ENCODE assay signal across 18 mouse cellular contexts in the genomic region with DNA sequence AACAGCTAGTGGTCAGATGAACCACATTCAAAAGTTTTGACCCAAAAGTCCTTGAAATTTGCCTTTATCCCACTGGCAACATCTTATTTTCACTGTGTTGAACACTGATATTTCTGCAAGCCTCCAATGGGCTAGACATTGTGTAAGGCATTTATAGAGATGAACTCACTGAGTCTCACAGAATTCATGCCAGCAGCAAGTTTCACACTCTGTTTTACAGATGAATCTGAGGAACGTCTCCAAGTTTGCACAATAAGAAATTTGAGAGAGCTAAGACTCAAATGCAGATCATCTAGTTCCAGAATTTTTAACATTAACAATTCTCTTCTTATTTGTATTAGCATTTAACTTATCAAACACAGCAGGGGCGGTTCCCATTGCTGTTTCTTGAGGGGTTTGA.
DNase-seq lines count a peak whose midpoint lies in the region; ATAC-seq lines count a peak whose summit lies in the region.
"Had no signal": no experiment of that assay in that cellular context is flagged by ENCODE, and none has a peak within 500 bp of the region (broad histone marks: within the 10 kb centered on the region; RNA-seq: fewer than 3 reads in every experiment).

No protein-coding gene starts in this region.

- 0 out of 2 replicates have a peak, but pooled peaks have one; percentile 44 for ATAC-seq in frontal cortex, adult (ENCODE audit: low TSS enrichment)
- ATAC-seq: activated CD4-positive, CD25-positive, alpha-beta regulatory T cell, adult 4 months; CD4-positive, CD25-positive, alpha-beta regulatory T cell, adult 4 months; Patski had no signal

- DNase-seq in frontal cortex, postnatal 14 days (ENCODE audit: low spot score in 2 of 2) = no peak
- peak; percentile 63 for DNase-seq in brain, adult 2 months (ENCODE audit: low read depth, low spot score)
- no peak for DNase-seq in kidney, postnatal 4 days
- DNase-seq: adrenal gland, adult 2 months; adrenal gland, adult 8-10 months; adrenal gland, postnatal 10 days; adrenal gland, postnatal 14 days; adrenal gland, postnatal 25 days; adrenal gland, postnatal 36 days; B cell, adult 2 months; cerebellum, adult 11 months; cerebellum, adult 11-12 months; cerebellum, adult 18-20 months; cerebellum, adult 2 months had no signal
